Mouse (Mus musculus): ENCODE data around the gene Sirt1.

DNA sequence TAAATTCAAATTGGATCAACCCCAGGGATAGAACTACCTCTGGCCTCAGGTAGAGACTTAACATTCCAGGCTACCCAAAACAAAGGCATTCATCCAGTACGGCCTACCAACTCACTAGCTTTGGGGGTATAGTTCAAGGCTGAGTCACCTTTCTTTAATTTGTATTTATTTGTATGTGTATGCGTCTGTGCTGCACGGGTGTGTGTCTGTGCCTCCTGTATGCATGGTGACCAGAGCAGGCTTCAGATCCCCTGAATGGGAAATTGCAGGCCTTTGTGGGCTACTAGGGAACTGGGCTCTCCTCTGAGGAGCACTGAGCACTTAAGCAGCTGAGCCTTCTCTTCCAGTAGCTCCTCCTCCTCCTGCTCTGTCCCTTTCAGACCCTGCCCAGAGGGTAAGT lies 33.2 kb downstream of the Sirt1 start:
- TF ChIP-seq CTCF (conservative IDR thresholded peaks at IDR 0.05; ENCODE audit: low read length), result no peak
- no peak for TF ChIP-seq POU5F1 (IDR thresholded peaks at IDR 0.05; ENCODE audit: borderline replicate concordance, low read length)
